Mouse (Mus musculus): ENCODE results near the gene Rpl5. TPM values are rescaled to one million over a fixed set of nuclear protein-coding genes. Genes with fewer than 3 reads are reported as not detected.
"Not testable (repeated sequence)": the region's sequence is repeated elsewhere in the genome, so short reads cannot be mapped to it uniquely, and the experiment has no call there.

Rpl5 gene
- polyA plus RNA-seq, 1 experiment, result 104 TPM

DNA sequence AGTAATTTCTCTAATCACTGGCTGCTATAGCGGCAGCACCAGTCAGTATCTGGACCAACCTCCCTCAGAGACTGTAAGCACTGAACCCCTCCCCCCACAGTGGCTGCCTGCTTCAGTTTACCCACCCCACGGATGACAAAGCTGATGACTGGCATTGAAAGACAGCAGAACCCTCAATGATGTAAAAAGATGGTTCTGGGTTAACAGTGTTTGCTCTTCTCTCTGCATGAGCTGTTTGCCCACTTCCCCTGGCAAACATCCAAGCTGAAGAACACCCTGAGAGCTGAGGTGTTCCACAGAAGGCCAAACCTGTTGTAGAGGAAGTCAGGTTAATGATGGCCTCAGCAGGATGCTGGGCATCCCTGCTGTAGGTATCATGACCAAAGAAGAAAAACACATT is 32.3 kb downstream of the Rpl5 start:
- no peak overlapping the region for H3K4me3 ChIP-seq (replicated peaks; ENCODE audit: control insufficient read depth, low read depth, low read length)
- H3K4me1 ChIP-seq (ENCODE audit: control insufficient read depth, insufficient read depth, low read length), result no peaks in the 10 kb centered on the region; the same call in 1 of the 2 replicates
- 26% methylated on average over 2 of the region's 2 CpGs for WGBS
- no peak for TF ChIP-seq CTCF (IDR thresholded peaks at IDR 0.05; ENCODE audit: control insufficient read depth, insufficient read depth, low read length)
- TF ChIP-seq POLR2A (IDR thresholded peaks at IDR 0.05; ENCODE audit: borderline replicate concordance, control insufficient read depth, low read depth, low read length), result no peak
- H3K27ac ChIP-seq (ENCODE audit: control insufficient read depth, insufficient read depth, low read depth, low read length, poor library complexity), result no peak overlapping the region

DNA sequence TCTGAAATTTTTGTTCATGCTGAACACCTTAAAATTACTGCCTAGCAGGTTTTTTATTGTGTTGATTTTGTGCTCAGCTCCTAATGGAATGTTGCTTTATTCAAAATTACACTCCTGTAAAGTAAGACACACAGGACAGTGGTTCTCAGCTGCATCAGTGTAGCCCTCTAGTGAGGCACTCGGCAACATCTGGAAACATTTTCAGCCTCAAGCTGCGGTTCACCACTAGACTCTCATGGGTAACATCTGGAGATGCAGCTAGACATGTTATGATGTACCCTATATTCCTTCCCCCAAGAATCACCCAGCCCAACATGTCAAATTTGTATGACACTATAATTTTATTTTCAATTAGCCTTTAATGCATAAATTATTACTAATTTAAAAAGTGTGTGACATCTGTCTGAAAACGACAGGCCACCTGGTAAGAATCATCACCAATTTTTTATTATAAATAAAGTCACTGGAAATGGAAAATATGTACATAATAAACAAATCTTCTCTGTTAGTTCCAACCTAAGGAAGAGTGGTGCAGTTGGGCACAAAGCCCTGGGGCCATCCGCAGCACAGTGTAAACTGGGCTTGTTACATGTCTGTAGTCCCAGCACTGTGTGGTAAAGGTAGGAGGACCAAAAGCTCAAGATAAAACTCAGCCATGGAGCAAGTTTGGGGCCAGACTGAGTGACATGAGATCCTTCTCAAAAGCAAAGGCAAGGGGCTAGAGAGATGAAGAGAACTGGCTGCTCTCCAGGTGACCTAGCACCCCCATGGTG is 33.1 kb downstream of the Rpl5 start:
- Histone ChIP-seq H3K4me3 (replicated peaks; ENCODE audit: control insufficient read depth, low read depth, low read length) (no peak overlapping the region), H3K27ac (ENCODE audit: control insufficient read depth, insufficient read depth, low read depth, low read length, poor library complexity) (no peak overlapping the region), H3K4me1 (ENCODE audit: control insufficient read depth, insufficient read depth, low read length) (no peaks in the 10 kb centered on the region; the same call in 1 of the 2 replicates)
- 80% methylated on average over 4 of the region's 4 CpGs for WGBS
- no peak for TF ChIP-seq CTCF (IDR thresholded peaks at IDR 0.05; ENCODE audit: control insufficient read depth, insufficient read depth, low read length)
- TF ChIP-seq POLR2A (IDR thresholded peaks at IDR 0.05; ENCODE audit: borderline replicate concordance, control insufficient read depth, low read depth, low read length), result no peak

DNA sequence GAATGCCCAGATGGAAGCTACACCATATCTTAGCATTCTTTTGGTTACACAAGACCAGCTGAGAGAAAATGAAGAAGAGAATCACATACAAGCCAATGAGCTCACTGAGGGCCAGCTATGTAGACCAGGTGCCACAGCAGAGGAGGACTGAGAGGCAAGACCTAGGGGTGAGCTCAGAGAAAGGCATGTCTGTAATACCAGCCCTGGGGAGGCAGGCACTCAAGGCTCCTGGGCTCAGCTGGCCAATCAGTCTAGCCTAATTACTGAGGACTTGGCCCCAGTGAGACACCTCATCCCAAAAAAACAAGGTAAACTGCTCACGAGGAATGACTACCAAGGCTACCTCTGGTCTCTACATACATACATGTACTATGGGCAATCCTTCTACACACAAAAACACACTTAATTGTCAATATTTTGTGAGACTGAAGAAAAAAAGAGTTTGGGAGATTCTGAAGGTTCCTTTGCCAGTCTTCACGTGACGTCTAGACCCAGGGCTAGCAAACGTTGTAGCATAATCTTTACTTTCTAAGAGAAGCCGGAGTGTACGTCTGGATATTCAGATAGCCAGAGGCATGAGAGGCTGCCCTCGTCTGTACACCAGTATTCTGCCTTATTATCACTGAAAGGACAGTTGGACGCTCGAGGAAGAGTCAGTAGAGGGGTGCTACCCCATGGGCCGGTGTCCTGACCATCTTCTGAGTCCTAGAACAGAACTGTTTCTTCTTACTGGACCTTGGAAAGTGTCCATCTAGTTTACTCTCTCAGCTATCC is 34.7 kb downstream of the Rpl5 start:
- no peak overlapping the region for H3K4me3 ChIP-seq (replicated peaks; ENCODE audit: control insufficient read depth, low read depth, low read length)
- H3K27ac ChIP-seq (ENCODE audit: control insufficient read depth, insufficient read depth, low read depth, low read length, poor library complexity), result no peak overlapping the region
- WGBS, result 78% methylated on average over 10 of the region's 10 CpGs
- TF ChIP-seq POLR2A (IDR thresholded peaks at IDR 0.05; ENCODE audit: borderline replicate concordance, control insufficient read depth, low read depth, low read length) (no peak), CTCF (IDR thresholded peaks at IDR 0.05; ENCODE audit: control insufficient read depth, insufficient read depth, low read length) (no peak)
- H3K4me1 ChIP-seq (ENCODE audit: control insufficient read depth, insufficient read depth, low read length), result no peaks in the 10 kb centered on the region; the same call in 1 of the 2 replicates

DNA sequence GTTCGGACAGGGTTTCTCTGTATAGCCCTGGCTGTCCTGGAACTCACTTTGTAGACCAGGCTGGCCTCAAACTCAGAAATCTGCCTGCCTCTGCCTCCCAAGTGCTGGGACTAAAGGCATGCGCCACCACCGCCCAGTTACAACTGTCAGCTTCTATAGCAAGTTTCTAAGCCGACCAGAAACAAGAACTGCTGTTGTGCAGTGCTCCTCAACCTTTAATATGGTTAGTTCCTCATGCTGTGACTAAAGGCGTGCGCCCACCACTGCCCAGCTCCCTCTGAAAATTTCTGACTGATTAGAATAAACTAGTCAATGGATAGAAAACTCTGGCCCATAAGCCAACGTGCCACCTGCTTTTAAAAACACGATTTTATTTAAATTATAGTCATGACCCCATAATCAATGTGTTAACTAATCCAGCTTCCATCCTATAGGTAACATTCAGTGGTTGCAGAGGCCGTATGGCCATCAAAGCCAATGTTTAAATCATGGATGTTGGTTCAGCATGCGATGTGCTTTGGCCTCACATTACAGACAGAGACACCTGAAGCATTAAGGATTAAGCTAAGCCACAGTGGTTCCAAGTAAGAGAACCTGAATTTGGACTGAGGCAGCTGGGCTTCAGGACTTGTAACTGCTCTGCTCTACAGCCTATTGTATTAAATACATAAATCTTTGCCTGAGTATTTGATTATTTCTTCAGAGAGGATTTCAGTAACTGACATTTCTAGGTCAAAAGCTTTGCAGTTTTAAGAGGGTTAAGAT is 36.5 kb downstream of the Rpl5 start:
- H3K27ac ChIP-seq (ENCODE audit: control insufficient read depth, insufficient read depth, low read depth, low read length, poor library complexity), result no peak overlapping the region
- no peak overlapping the region for H3K4me3 ChIP-seq (replicated peaks; ENCODE audit: control insufficient read depth, low read depth, low read length)
- peaks cover 1% of the 10 kb centered on the region; the same call in 1 of the 2 replicates for H3K4me1 ChIP-seq (ENCODE audit: control insufficient read depth, insufficient read depth, low read length)
- 77% methylated on average over 10 of the region's 10 CpGs for WGBS
- TF ChIP-seq CTCF (IDR thresholded peaks at IDR 0.05; ENCODE audit: control insufficient read depth, insufficient read depth, low read length) (no peak), POLR2A (IDR thresholded peaks at IDR 0.05; ENCODE audit: borderline replicate concordance, control insufficient read depth, low read depth, low read length) (no peak)

DNA sequence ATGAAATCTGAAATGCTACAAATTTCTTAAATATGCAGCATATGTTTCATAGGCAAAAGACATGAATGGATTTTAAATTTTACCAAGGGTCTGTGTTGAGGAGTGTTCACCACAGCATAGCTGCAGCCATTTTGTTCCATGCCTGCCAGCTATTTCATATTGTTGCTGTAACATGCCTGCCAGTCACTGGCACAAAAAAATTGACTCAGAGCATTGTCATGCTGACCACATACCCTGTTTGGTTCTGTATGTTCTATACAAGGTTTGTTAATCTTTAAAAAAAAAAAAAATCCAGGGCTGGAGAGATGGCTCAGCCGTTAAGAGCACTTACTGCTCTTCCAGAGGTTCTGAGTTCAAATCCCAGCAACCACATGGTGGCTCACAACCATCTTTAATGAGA is 38.2 kb downstream of the Rpl5 start:
- H3K4me1 ChIP-seq (ENCODE audit: control insufficient read depth, insufficient read depth, low read length); H3K27ac ChIP-seq (ENCODE audit: control insufficient read depth, insufficient read depth, low read depth, low read length, poor library complexity); H3K4me3 ChIP-seq (replicated peaks; ENCODE audit: control insufficient read depth, low read depth, low read length): not testable (repeated sequence)
- WGBS, result 42% methylated on average over 1 of the region's 1 CpGs

DNA sequence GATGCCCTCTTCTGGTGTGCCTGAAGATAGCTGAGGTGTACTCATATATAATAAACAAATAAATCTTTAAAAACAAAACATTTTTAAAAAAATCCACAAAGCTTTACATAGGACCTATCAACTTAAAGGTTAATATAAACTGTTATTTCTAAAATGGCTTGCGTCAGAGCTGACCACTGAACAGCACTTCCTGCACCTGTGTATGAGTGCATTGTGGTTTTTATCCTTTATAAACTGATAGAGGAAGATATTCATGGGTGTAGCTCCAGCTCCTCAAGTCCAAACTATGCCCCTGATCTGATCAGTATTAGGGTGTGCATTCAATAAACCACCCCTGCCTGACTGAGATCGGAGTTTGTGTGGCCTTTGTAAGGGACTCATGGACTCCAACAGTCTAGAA is 38.6 kb downstream of the Rpl5 start:
- H3K4me1 ChIP-seq (ENCODE audit: control insufficient read depth, insufficient read depth, low read length), result peaks cover 3% of the 10 kb centered on the region
- no peak overlapping the region for H3K27ac ChIP-seq (ENCODE audit: control insufficient read depth, insufficient read depth, low read depth, low read length, poor library complexity)
- H3K4me3 ChIP-seq (replicated peaks; ENCODE audit: control insufficient read depth, low read depth, low read length), result no peak overlapping the region
- TF ChIP-seq CTCF (IDR thresholded peaks at IDR 0.05; ENCODE audit: control insufficient read depth, insufficient read depth, low read length) (no peak), POLR2A (IDR thresholded peaks at IDR 0.05; ENCODE audit: borderline replicate concordance, control insufficient read depth, low read depth, low read length) (no peak)
- 48% methylated on average over 2 of the region's 2 CpGs for WGBS

DNA sequence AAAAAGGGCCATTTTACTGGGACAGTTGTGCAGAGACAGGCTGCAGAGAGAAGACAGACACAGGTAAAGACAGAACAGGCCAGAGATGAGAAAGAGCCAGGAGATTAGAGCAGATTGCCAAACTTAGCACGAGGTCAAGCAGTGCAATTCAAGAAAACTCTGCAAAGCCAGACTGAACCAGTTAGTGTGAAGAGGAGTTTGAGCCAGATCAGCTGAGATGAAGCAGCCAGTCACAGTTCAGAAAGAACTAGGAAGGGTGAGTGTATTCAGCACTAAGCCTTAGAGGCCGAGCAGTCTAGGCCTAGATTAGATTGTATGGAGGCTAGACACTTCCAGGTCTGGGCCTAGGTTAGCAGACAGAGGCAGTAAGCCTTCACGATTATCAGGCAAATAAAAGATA is 39.4 kb downstream of the Rpl5 start:
- 62% methylated on average over 3 of the region's 3 CpGs for WGBS
- no peak for TF ChIP-seq POLR2A (IDR thresholded peaks at IDR 0.05; ENCODE audit: borderline replicate concordance, control insufficient read depth, low read depth, low read length)
- no peak for TF ChIP-seq CTCF (IDR thresholded peaks at IDR 0.05; ENCODE audit: control insufficient read depth, insufficient read depth, low read length)
- Histone ChIP-seq H3K4me3 (replicated peaks; ENCODE audit: control insufficient read depth, low read depth, low read length) (no peak overlapping the region), H3K4me1 (ENCODE audit: control insufficient read depth, insufficient read depth, low read length) (peaks cover 3% of the 10 kb centered on the region), H3K27ac (ENCODE audit: control insufficient read depth, insufficient read depth, low read depth, low read length, poor library complexity) (no peak overlapping the region)

DNA sequence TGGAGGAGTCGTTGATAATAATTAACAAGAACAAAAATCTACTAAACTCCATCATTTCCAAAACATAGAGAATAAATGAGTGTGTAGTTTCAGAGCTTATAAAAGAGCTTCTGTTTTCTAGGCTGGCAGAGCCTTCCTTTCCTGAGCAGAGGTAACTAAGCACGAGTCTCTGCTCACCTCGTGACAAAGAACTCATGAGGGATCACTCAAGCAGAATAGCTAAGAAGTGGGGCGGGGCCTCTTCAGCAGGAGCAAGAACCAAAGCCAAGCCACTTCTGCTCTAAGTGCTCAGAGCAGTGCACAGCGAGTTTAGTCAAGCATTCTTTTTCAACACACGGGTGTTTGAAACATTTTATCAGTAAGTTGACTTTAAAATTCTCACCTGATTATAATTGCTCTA is 40.9 kb downstream of the Rpl5 start:
- TF ChIP-seq CTCF (IDR thresholded peaks at IDR 0.05; ENCODE audit: control insufficient read depth, insufficient read depth, low read length) (no peak), POLR2A (IDR thresholded peaks at IDR 0.05; ENCODE audit: borderline replicate concordance, control insufficient read depth, low read depth, low read length) (no peak)
- Histone ChIP-seq H3K4me1 (ENCODE audit: control insufficient read depth, insufficient read depth, low read length) (peaks cover 3% of the 10 kb centered on the region), H3K4me3 (replicated peaks; ENCODE audit: control insufficient read depth, low read depth, low read length) (no peak overlapping the region), H3K27ac (ENCODE audit: control insufficient read depth, insufficient read depth, low read depth, low read length, poor library complexity) (0 out of 2 replicates have a peak overlapping the region, but pooled peaks have one; percentile 24)
- WGBS, result 35% methylated on average over 6 of the region's 6 CpGs
